Mouse (Mus musculus) heart, embryonic 11.5 days (tissue): ENCODE results near the gene Gm42791. TPM values are rescaled to one million over a fixed set of nuclear protein-coding genes. Genes with fewer than 3 reads are reported as not detected.

ENCODE experiments used
- ATAC-seq: fragments of 200-750 bp; cut with Nextera tagmentation; replicated peaks from 2 replicates; pipeline ENCODE4 v1.8.0; 2017; ENCODE audit warnings: moderate library complexity; ENCODE audit not compliant: insufficient number of reproducible peaks, low FRiP score, low TSS enrichment
- H3K27ac ChIP-seq: fragments of 300-500 bp; sonication (generic); 2 replicates; pipeline ENCODE4 v1.5.1; 2014; ENCODE audit warnings: mild to moderate bottlenecking, low read depth, low read length
- H3K27me3 ChIP-seq: fragments of 300-500 bp; sonication (generic); 2 replicates; pipeline ENCODE4 v1.6.1; 2014; ENCODE audit warnings: mild to moderate bottlenecking, low read length, mixed read lengths; ENCODE audit not compliant: control insufficient read depth, insufficient read depth
- H3K36me3 ChIP-seq: fragments of 300-500 bp; sonication (generic); 2 replicates; pipeline ENCODE4 v1.6.1; 2014; ENCODE audit warnings: mild to moderate bottlenecking, low read length, moderate library complexity, mixed read lengths; ENCODE audit not compliant: control insufficient read depth, insufficient read depth
- H3K4me1 ChIP-seq: fragments of 300-500 bp; sonication (generic); 2 replicates; pipeline ENCODE4 v1.6.1; 2014; ENCODE audit warnings: low read length; ENCODE audit not compliant: control insufficient read depth, insufficient read depth
- H3K4me2 ChIP-seq: fragments of 300-500 bp; sonication (generic); 2 replicates; pipeline ENCODE4 v1.6.1; 2014; ENCODE audit warnings: mild to moderate bottlenecking, moderate library complexity
- H3K4me3 ChIP-seq: fragments of 300-500 bp; sonication (generic); 2 replicates; pipeline ENCODE4 v1.5.1; 2014; ENCODE audit warnings: low read depth, low read length
- H3K9ac ChIP-seq: fragments of 300-500 bp; sonication (generic); 2 replicates; pipeline ENCODE4 v1.6.1; 2014; ENCODE audit warnings: mild to moderate bottlenecking, low read depth, low read length, moderate library complexity
- H3K9me3 ChIP-seq: fragments of 300-500 bp; sonication (generic); replicated peaks from 2 replicates; pipeline ENCODE4 v1.6.1; 2016; ENCODE audit warnings: low read length; ENCODE audit not compliant: control insufficient read depth
- WGBS: fragments of 180-500 bp; shearing (Covaris S2); extraction: QIAGEN DNeasy Blood & Tissue Kit; methylation state at CpG from one replicate; pipeline ENCODE4 v1.1.7; 2014; ENCODE audit not compliant: insufficient replicate concordance; 5-methylcytosine and 5-hydroxymethylcytosine counted together
- polyA plus RNA-seq: library from polyadenylated mRNA; unstranded; fragments of >200 nt; fragmentation: Nextera tagmentation; extraction: Ambion mirVana; gene quantifications from 2 replicates; pipeline ENCODE4 v1.2.1, GENCODE M21; 2014

Gene Gm42791
- polyA plus RNA-seq, 1 experiment from 2014 or later, result not detected

DNA sequence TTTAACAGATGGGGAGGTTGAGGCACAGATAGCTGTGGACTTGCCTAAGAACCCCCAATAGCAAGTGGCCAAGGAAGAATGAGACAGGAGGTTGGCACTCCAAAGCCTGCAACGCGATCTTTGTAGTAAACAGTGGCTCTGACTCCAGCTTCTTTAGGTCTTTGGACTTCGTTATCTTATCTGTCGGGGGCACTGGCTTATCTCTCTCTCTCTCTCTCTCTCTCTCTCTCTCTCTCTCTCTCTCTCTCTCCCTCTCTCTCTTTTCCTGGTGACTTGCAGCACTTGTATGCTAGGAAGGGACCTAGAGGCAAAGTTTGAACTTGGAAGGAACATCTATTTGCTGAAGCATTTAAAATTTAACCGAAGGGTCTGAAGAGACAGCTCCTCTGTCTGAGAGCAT is 33.4 kb upstream of the Gm42791 start:
- Histone ChIP-seq H3K9me3 (no peaks in the 10 kb centered on the region), H3K4me1 (peaks cover 13% of the 10 kb centered on the region), H3K27me3 (no peaks in the 10 kb centered on the region), H3K4me3 (no peak overlapping the region), H3K9ac (no peak overlapping the region), H3K36me3 (no peaks in the 10 kb centered on the region), H3K4me2 (no peak overlapping the region), H3K27ac (no peak overlapping the region)
- WGBS, result 17% methylated on average over 5 of the region's 5 CpGs
- ATAC-seq, result no peak

DNA sequence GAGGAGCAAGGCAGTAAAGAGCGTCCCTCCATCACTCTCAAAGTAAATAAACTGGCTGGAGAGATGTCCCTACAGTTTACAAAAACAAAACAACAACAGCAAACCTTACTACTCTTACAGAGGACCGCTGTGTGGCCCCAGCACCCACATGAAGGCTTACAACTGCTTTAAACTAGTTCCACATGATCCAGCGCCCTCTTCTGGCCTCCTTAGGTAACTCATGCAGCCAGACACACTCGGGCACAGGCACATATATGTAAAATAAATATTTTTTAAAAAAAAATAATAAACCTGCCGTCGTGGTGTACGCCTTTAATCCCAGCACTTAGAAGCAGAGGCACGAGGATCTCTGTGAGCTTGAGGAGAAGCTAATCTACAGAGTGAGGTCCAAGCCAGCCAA is 32.4 kb upstream of the Gm42791 start:
- Histone ChIP-seq H3K4me1 (peaks cover 13% of the 10 kb centered on the region), H3K9ac (no peak overlapping the region), H3K36me3 (no peaks in the 10 kb centered on the region), H3K4me3 (no peak overlapping the region), H3K27me3 (no peaks in the 10 kb centered on the region; the same call in 1 of the 2 replicates), H3K9me3 (no peaks in the 10 kb centered on the region), H3K27ac (no peak overlapping the region), H3K4me2 (no peak overlapping the region)
- 73% methylated on average over 8 of the region's 8 CpGs for WGBS
- no peak for ATAC-seq

DNA sequence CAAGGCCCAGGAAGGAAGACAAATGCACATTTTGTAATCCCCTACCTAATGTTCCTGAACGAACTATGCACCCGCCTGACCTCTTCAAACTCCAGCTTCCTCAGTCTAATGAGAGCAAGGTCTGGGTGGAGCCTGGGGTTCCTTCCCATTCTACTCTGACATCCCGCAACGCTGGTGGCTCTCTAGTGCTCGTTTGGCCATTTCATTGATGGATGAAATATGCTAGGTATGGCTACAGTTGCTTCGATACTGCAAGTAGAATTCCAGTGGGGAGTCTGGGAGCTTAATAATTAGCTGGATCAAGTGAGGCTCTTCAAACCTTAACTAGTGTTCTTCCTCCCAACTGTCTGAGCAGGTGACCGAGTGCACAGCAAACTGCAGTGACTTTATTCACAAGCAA is 26.2 kb upstream of the Gm42791 start:
- H3K9me3 ChIP-seq, result no peaks in the 10 kb centered on the region
- H3K27me3 ChIP-seq, result no peaks in the 10 kb centered on the region; the same call in 1 of the 2 replicates
- H3K36me3 ChIP-seq, result no peaks in the 10 kb centered on the region
- H3K4me3 ChIP-seq, result no peak overlapping the region
- H3K27ac ChIP-seq, result no peak overlapping the region
- peak overlapping the region; percentile 49; the same call in 1 of the 2 replicates for H3K4me2 ChIP-seq
- ATAC-seq, result no peak
- peaks cover 3% of the 10 kb centered on the region; the same call in 1 of the 2 replicates for H3K4me1 ChIP-seq
- H3K9ac ChIP-seq, result no peak overlapping the region
- 52% methylated on average over 7 of the region's 7 CpGs for WGBS

DNA sequence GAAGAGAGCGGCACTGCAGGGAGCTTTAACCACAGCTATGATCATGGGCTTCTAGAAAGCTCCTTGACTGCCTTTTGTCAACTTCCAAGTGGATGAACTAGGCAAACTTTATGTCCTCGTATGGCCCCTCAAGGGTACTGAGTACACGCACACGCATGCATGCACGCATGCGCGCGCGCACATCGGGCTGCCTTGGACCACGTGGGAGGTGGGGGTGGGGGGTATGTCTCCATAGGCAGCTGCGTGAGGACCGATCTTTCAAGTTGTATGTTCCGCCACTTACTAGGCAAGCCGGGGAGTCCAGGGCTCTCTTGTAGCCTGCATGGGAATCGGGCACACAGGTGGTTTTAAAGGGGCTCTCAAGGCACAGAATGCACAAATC is 25.7 kb upstream of the Gm42791 start:
- peak overlapping the region; percentile 49 for H3K4me2 ChIP-seq
- no peak for ATAC-seq
- WGBS, result 56% methylated on average over 16 of the region's 16 CpGs
- peak overlapping the region; percentile 43; the same call in 1 of the 2 replicates for H3K9ac ChIP-seq
- peaks cover 3% of the 10 kb centered on the region; the same call in 1 of the 2 replicates for H3K4me1 ChIP-seq
- H3K27ac ChIP-seq, result no peak overlapping the region
- no peak overlapping the region for H3K4me3 ChIP-seq
- H3K9me3 ChIP-seq, result no peaks in the 10 kb centered on the region
- no peaks in the 10 kb centered on the region; the same call in 1 of the 2 replicates for H3K27me3 ChIP-seq
- no peaks in the 10 kb centered on the region for H3K36me3 ChIP-seq

DNA sequence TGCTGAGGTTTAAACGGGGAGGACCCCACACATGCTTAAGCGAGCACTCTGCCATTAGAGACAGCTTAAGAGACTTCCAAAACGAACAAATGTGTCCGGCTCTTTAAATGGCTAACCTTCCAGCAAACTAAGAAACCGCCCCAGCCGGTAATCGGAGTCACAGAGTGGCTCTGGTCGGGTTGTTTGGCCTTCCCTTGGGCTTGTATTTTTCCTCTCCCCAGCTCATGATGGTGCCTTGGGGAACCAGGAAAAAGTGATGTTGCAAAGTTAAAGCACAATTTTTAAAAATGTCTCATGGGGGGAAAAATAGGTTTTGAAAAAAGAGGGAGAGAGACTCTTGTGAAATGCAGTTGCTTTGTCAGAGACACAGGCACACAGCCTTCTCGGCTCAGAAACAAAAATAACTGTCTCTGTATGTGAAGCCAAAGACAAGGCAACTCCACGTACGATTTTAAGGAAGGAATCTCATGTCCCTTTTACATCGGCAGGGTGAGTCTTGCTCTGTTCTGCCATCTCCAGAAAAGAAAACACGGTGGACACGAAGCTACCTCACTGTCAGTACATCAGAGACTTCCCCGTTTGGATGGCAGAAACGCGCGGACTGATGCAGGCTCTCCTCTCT is 25.2 kb upstream of the Gm42791 start:
- no peaks in the 10 kb centered on the region for H3K36me3 ChIP-seq
- no peak for ATAC-seq
- peak overlapping the region; percentile 49 for H3K4me2 ChIP-seq
- H3K27me3 ChIP-seq, result no peaks in the 10 kb centered on the region; the same call in 1 of the 2 replicates
- H3K27ac ChIP-seq, result no peak overlapping the region
- H3K9ac ChIP-seq, result peak overlapping the region; percentile 43; the same call in 1 of the 2 replicates
- H3K4me3 ChIP-seq, result no peak overlapping the region
- H3K9me3 ChIP-seq, result no peaks in the 10 kb centered on the region
- WGBS, result 36% methylated on average over 18 of the region's 18 CpGs
- H3K4me1 ChIP-seq, result peaks cover 3% of the 10 kb centered on the region; the same call in 1 of the 2 replicates

DNA sequence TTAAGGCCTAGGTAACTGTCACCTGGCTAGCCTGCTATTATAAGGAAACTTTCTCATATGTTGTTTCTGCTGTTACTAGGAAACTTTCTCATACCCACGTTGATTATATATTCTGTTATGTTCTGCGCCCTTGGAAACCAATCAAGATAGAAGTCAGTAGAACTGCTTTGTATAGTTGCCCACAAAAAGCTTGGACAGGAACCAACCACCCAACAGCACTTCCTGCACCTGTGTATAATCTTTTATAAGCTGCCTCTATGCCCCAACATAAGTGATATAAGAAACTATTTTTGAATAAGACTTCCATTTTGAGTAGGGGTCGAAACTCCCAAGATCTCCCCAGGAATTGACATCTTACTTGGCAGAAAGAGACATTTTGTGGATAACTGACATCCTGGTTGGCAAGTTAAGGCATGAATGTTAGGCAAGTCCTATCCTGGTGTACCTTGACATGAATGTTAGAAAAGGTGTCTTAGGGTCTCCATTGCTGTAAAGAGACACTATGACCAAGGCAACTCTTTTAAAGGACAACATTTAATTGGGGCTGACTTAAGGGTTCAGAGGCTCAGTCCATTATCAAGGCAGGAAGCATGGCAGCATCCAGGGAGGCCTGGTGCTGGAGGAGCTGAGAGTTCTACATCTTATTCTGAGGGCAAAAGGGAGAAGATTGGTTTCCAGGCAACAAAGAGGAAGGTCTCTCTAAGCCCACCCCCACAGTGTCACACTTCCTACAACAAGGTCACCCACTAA is 22.9 kb upstream of the Gm42791 start:
- Histone ChIP-seq H3K4me2 (no peak overlapping the region), H3K9me3 (no peaks in the 10 kb centered on the region), H3K27me3 (no peaks in the 10 kb centered on the region; the same call in 1 of the 2 replicates), H3K4me3 (no peak overlapping the region), H3K27ac (no peak overlapping the region), H3K9ac (no peak overlapping the region), H3K4me1 (peaks cover 9% of the 10 kb centered on the region; the same call in 1 of the 2 replicates), H3K36me3 (no peaks in the 10 kb centered on the region)
- ATAC-seq, result no peak
- 75% methylated on average over 3 of the region's 3 CpGs for WGBS

DNA sequence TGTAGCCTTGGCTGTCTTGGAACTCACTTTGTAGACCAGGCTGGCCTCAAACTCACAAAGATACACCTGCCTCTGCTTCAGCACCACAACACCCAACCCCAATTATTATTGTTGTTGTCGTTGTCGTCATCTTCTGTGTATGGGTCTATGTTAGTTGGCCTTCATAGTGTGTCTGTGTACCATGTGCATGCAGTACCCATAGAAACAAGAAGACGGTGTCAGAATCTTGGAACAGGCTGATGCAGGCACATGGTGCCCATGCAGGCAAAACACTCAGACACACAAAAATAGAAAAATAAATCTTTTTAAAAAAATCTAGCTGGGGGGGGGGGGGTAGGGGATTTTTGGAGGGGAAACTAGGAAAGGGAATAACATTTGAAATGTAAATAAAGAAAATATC is 22.2 kb upstream of the Gm42791 start:
- H3K9me3 ChIP-seq, result 0 out of 2 replicates have a peak, but pooled peaks cover 2% of the 10 kb centered on the region
- H3K27me3 ChIP-seq, result no peaks in the 10 kb centered on the region
- peaks cover 9% of the 10 kb centered on the region; the same call in 1 of the 2 replicates for H3K4me1 ChIP-seq
- H3K36me3 ChIP-seq, result no peaks in the 10 kb centered on the region
- H3K4me2 ChIP-seq, result no peak overlapping the region
- 90% methylated on average over 3 of the region's 3 CpGs for WGBS
- no peak overlapping the region for H3K9ac ChIP-seq
- H3K4me3 ChIP-seq, result no peak overlapping the region
- no peak for ATAC-seq
- no peak overlapping the region for H3K27ac ChIP-seq

DNA sequence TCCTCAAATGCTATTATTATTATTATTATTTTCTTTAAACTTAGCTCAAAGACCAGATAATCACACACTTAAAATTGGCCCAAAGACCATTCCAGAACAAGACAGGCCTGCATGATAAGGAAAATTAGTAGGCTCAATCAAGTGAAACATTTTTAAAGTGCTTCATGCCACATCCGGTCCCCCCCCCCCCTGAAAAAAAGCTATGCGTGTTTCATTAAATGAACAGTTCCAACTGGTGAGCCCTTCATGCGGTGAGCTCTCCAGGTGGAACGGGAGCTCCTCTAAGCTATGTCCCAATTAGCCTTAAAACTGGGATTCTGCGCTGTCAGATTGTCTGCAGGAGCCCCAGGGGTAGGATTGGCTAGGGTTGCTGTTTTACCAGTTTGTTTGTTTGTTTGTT is 21.3 kb upstream of the Gm42791 start:
- H3K27me3 ChIP-seq, result no peaks in the 10 kb centered on the region
- peak overlapping the region; percentile 81 for H3K4me2 ChIP-seq
- H3K4me1 ChIP-seq, result peaks cover 9% of the 10 kb centered on the region; the same call in 1 of the 2 replicates
- H3K36me3 ChIP-seq, result no peaks in the 10 kb centered on the region
- H3K27ac ChIP-seq, result no peak overlapping the region
- no peak for ATAC-seq
- WGBS, result 71% methylated on average over 5 of the region's 5 CpGs
- no peak overlapping the region for H3K9ac ChIP-seq
- H3K4me3 ChIP-seq, result no peak overlapping the region
- H3K9me3 ChIP-seq, result 0 out of 2 replicates have a peak, but pooled peaks cover 2% of the 10 kb centered on the region
